Mouse (Mus musculus) lung, adult 2 months (tissue): ENCODE data around the gene Gm20695.

Experiments
- CTCF ChIP-seq: fragments of 200-500 bp; IDR thresholded peaks from 2 replicates; pipeline ENCODE4 v1.5.1; 2011; ENCODE audit warnings: mild to moderate bottlenecking, low read length, control low read depth; ENCODE audit not compliant: insufficient read depth
- POLR2A ChIP-seq: fragments of 200-500 bp; IDR thresholded peaks from 2 replicates; pipeline ENCODE4 v1.6.1; 2011; ENCODE audit warnings: low read depth, mild to moderate bottlenecking, control low read depth, low read length, borderline replicate concordance; ENCODE audit errors: extremely low read depth

GRCm38 (mm10) chr16:3959261-3959660 is 74.8 kb downstream of the Gm20695 start:
- no peak for TF ChIP-seq POLR2A
- no peak for TF ChIP-seq CTCF
